ENCODE assay signal across 9 mouse cellular contexts in the genomic region with DNA sequence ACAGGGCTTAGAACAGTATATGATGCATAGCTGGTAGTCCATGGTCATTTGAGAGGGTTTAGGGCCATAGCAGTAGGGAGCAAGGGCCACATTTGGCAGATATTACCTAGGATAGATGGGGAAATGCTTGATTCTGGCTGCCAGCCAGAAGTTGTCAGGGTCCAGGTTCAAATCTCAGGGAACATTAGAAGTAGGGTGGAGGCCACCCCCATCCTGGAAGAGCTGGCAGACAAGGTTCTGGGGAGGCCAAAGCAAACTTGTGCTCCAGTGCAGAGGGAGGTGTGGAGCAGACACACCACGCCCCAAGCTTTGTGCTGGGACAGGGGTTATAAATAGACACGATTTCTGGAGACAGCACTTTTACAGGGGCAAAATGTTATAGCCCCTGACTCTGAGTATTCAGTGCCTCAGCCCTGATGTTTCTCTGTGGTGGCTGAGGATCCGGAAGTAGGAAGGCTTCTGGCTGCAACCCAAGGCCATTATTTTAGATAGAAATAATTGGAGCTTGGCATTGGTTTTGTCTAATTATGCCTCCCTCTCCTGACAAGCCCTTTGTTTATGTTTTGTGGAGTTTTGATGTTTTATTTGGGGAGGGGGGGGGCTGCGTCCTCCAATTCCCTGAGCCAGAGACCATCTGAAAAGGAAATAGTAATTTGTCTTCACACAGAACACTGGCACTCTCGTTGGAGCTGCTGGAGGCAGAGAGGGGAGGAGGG.
DNase-seq lines count a peak whose midpoint lies in the region; ATAC-seq and TF ChIP-seq lines count a peak whose summit lies in the region.
"Had no signal": no experiment of that assay in that cellular context is flagged by ENCODE, and none has a peak within 500 bp of the region (broad histone marks: within the 10 kb centered on the region; RNA-seq: fewer than 3 reads in every experiment).

No protein-coding gene starts in this region.

- no peak overlapping the region for H3K4me3 ChIP-seq in forebrain, embryonic 11.5 days (ENCODE audit: low read depth, low read length)
- H3K4me3 ChIP-seq in forebrain, embryonic 10.5 days, result no peak overlapping the region; the same call in none of the 2 replicates
- no peak overlapping the region for H3K4me3 ChIP-seq in lung, postnatal 0 days (ENCODE audit: low read depth, low read length)
- no peak overlapping the region for H3K4me3 ChIP-seq in intestine, embryonic 14.5 days (ENCODE audit: low read depth, low read length)
- H3K4me3 ChIP-seq in olfactory bulb, adult 2 months (ENCODE audit: insufficient read depth, low read depth, low read length), result no peak overlapping the region

- no peak; the same call in 1 of the 2 replicates for TF ChIP-seq POLR2A in olfactory bulb, adult 2 months (IDR thresholded peaks at IDR 0.05; ENCODE audit: insufficient read depth, low read depth, low read length)

- no peak for TF ChIP-seq EP300 in lung, postnatal 0 days (IDR thresholded peaks at IDR 0.05)

- TF ChIP-seq CTCF in lung, postnatal 0 days (IDR thresholded peaks at IDR 0.05), result no peak
- TF ChIP-seq CTCF in olfactory bulb, adult 2 months (IDR thresholded peaks at IDR 0.05; ENCODE audit: insufficient read depth, low read depth, low read length), result no peak

- WGBS in forebrain, embryonic 11.5 days, result 37% methylated on average over 5 of the region's 5 CpGs
- 46% methylated on average over 5 of the region's 5 CpGs for WGBS in forebrain, embryonic 10.5 days
- 15% methylated on average over 5 of the region's 5 CpGs for WGBS in lung, postnatal 0 days
- WGBS in intestine, embryonic 14.5 days, result 17% methylated on average over 5 of the region's 5 CpGs
- 5% methylated on average over 5 of the region's 5 CpGs for WGBS in olfactory bulb, adult 2 months

- H3K27me3 ChIP-seq in forebrain, embryonic 11.5 days (ENCODE audit: control insufficient read depth, insufficient read depth, low read length), result no peaks in the 10 kb centered on the region
- no peaks in the 10 kb centered on the region for H3K27me3 ChIP-seq in forebrain, embryonic 10.5 days (ENCODE audit: poor library complexity, severe bottlenecking)
- H3K27me3 ChIP-seq in lung, postnatal 0 days (replicated peaks; ENCODE audit: insufficient read depth, low read length), result no peaks in the 10 kb centered on the region
- no peaks in the 10 kb centered on the region for H3K27me3 ChIP-seq in intestine, embryonic 14.5 days (replicated peaks; ENCODE audit: control insufficient read depth, insufficient read depth, low read length)

- H3K4me1 ChIP-seq in forebrain, embryonic 11.5 days (replicated peaks; ENCODE audit: control insufficient read depth, insufficient read depth, low read length), result peaks cover 6% of the 10 kb centered on the region
- peaks cover 16% of the 10 kb centered on the region for H3K4me1 ChIP-seq in forebrain, embryonic 10.5 days
- no peaks in the 10 kb centered on the region for H3K4me1 ChIP-seq in lung, postnatal 0 days (ENCODE audit: insufficient read depth, low read depth, low read length)
- H3K4me1 ChIP-seq in intestine, embryonic 14.5 days (replicated peaks; ENCODE audit: control insufficient read depth, insufficient read depth, low read length), result peaks cover 10% of the 10 kb centered on the region
- H3K4me1 ChIP-seq in olfactory bulb, adult 2 months (ENCODE audit: control insufficient read depth, insufficient read depth, low read length), result peaks cover 26% of the 10 kb centered on the region

- no peak overlapping the region; the same call in 1 of the 2 replicates for H3K4me2 ChIP-seq in forebrain, embryonic 11.5 days (ENCODE audit: low read depth, low read length, severe bottlenecking)
- no peak overlapping the region for H3K4me2 ChIP-seq in lung, postnatal 0 days (replicated peaks; ENCODE audit: low read depth, low read length)
- H3K4me2 ChIP-seq in intestine, embryonic 14.5 days (ENCODE audit: low read length), result peak overlapping the region; percentile 24

- peak; percentile 47 for DNase-seq in forebrain, embryonic 11.5 days (ENCODE audit: low spot score)
- DNase-seq in forebrain, embryonic 10.5 days (ENCODE audit: extremely low spot score, low spot score), result no peak
- DNase-seq in lung, postnatal 0 days (ENCODE audit: low spot score), result no peak
- DNase-seq in lung, postnatal 25 days (ENCODE audit: low spot score), result no peak
- no peak for DNase-seq in intestine, embryonic 14.5 days (ENCODE audit: low spot score)
- no peak for DNase-seq in adrenal gland, adult (ENCODE audit: inconsistent age in 2 of 2, low spot score in 1 of 2)

- H3K9me3 ChIP-seq in forebrain, embryonic 11.5 days (ENCODE audit: control insufficient read depth, low read length), result no peaks in the 10 kb centered on the region
- no peaks in the 10 kb centered on the region for H3K9me3 ChIP-seq in forebrain, embryonic 10.5 days
- H3K9me3 ChIP-seq in lung, postnatal 0 days (ENCODE audit: low read length), result no peaks in the 10 kb centered on the region
- H3K9me3 ChIP-seq in intestine, embryonic 14.5 days (ENCODE audit: control insufficient read depth, low read length), result no peaks in the 10 kb centered on the region

- H3K36me3 ChIP-seq in forebrain, embryonic 11.5 days (ENCODE audit: control insufficient read depth, insufficient read depth, low read length), result no peaks in the 10 kb centered on the region
- no peaks in the 10 kb centered on the region for H3K36me3 ChIP-seq in forebrain, embryonic 10.5 days (replicated peaks)
- H3K36me3 ChIP-seq in lung, postnatal 0 days (ENCODE audit: insufficient read depth, low read length), result no peaks in the 10 kb centered on the region
- no peaks in the 10 kb centered on the region for H3K36me3 ChIP-seq in intestine, embryonic 14.5 days (ENCODE audit: control insufficient read depth, insufficient read depth, low read length)

- H3K9ac ChIP-seq in forebrain, embryonic 11.5 days (ENCODE audit: low read length), result 0 out of 2 replicates have a peak overlapping the region, but pooled peaks have one; percentile 32
- no peak overlapping the region for H3K9ac ChIP-seq in lung, postnatal 0 days (replicated peaks; ENCODE audit: low read depth)
- H3K9ac ChIP-seq in intestine, embryonic 14.5 days (ENCODE audit: low read length), result no peak overlapping the region

- no peak overlapping the region for H3K27ac ChIP-seq in forebrain, embryonic 11.5 days (ENCODE audit: low read depth, low read length)
- H3K27ac ChIP-seq in forebrain, embryonic 10.5 days, result no peak overlapping the region
- no peak overlapping the region for H3K27ac ChIP-seq in lung, postnatal 0 days (ENCODE audit: low read length)
- H3K27ac ChIP-seq in intestine, embryonic 14.5 days (ENCODE audit: low read depth), result no peak overlapping the region
- H3K27ac ChIP-seq in olfactory bulb, adult 2 months (ENCODE audit: insufficient read depth, low read depth, low read length), result peak overlapping the region; percentile 67; the same call in 1 of the 2 replicates
- H3K27ac ChIP-seq: macrophage had no signal

- peak; percentile 4; the same call in 1 of the 2 replicates for ATAC-seq in forebrain, embryonic 11.5 days (replicated peaks; ENCODE audit: low FRiP score)
- peak; percentile 21; the same call in 1 of the 2 replicates for ATAC-seq in lung, postnatal 0 days
- peak; percentile 24; the same call in 1 of the 2 replicates for ATAC-seq in intestine, embryonic 14.5 days (replicated peaks; ENCODE audit: low FRiP score, low TSS enrichment, low read depth)
- ATAC-seq in activated CD4-positive, CD25-positive, alpha-beta regulatory T cell, adult 4 months, result no peak
